In genomic region chr8:116989842-116990241, GRCm38 (mm10) we compare ENCODE assay signal across 23 mouse cellular contexts. TPM values are rescaled to one million over a fixed set of nuclear protein-coding genes. Genes with fewer than 3 reads are reported as not detected.
DNase-seq lines count a peak whose midpoint lies in the region; ATAC-seq and TF ChIP-seq lines count a peak whose summit lies in the region.
"Had no signal": no experiment of that assay in that cellular context is flagged by ENCODE, and none has a peak within 500 bp of the region (broad histone marks: within the 10 kb centered on the region; RNA-seq: fewer than 3 reads in every experiment).

No protein-coding gene starts in this region.

- no peaks in the 10 kb centered on the region for H3K9me3 ChIP-seq in midbrain, postnatal 0 days (ENCODE audit: low read length)
- no peaks in the 10 kb centered on the region for H3K9me3 ChIP-seq in midbrain, embryonic 16.5 days (replicated peaks; ENCODE audit: control insufficient read depth, low read length, poor library complexity, severe bottlenecking)
- H3K9me3 ChIP-seq: embryonic facial prominence, embryonic 13.5 days; lung, embryonic 15.5 days; midbrain, embryonic 13.5 days had no signal

- no peak overlapping the region for H3K27ac ChIP-seq in layer of hippocampus, adult 2 months
- H3K27ac ChIP-seq in midbrain, postnatal 0 days (ENCODE audit: low read depth, low read length), result no peak overlapping the region
- no peak overlapping the region for H3K27ac ChIP-seq in midbrain, embryonic 16.5 days (ENCODE audit: low read length)
- H3K27ac ChIP-seq: embryonic facial prominence, embryonic 13.5 days; lung, embryonic 15.5 days; midbrain, embryonic 13.5 days had no signal

- no peaks in the 10 kb centered on the region for H3K27me3 ChIP-seq in midbrain, postnatal 0 days (ENCODE audit: insufficient read depth, low read length)
- H3K27me3 ChIP-seq in midbrain, embryonic 16.5 days (ENCODE audit: control insufficient read depth, insufficient read depth, low read depth, low read length), result no peaks in the 10 kb centered on the region
- no peaks in the 10 kb centered on the region for H3K27me3 ChIP-seq in splenic B cell, adult 2 months (ENCODE audit: control insufficient read depth, insufficient read depth, low read length, poor library complexity, severe bottlenecking)
- H3K27me3 ChIP-seq: embryonic facial prominence, embryonic 13.5 days; lung, embryonic 15.5 days; midbrain, embryonic 13.5 days had no signal

- peaks cover 8% of the 10 kb centered on the region; the same call in 1 of the 2 replicates for H3K36me3 ChIP-seq in midbrain, postnatal 0 days (ENCODE audit: insufficient read depth, low read length)
- H3K36me3 ChIP-seq in midbrain, embryonic 16.5 days (ENCODE audit: control insufficient read depth, insufficient read depth, low read length), result no peaks in the 10 kb centered on the region
- no peaks in the 10 kb centered on the region for H3K36me3 ChIP-seq in splenic B cell, adult 2 months (ENCODE audit: control insufficient read depth, insufficient read depth, low read length, poor library complexity, severe bottlenecking)

- no peak overlapping the region for H3K4me3 ChIP-seq in layer of hippocampus, adult 2 months
- no peak overlapping the region for H3K4me3 ChIP-seq in midbrain, postnatal 0 days (ENCODE audit: low read depth, low read length)
- no peak overlapping the region for H3K4me3 ChIP-seq in midbrain, embryonic 16.5 days (ENCODE audit: low read depth, low read length)
- H3K4me3 ChIP-seq: embryonic facial prominence, embryonic 13.5 days; lung, embryonic 15.5 days; midbrain, embryonic 13.5 days had no signal

- ATAC-seq in midbrain, postnatal 0 days (ENCODE audit: low FRiP score), result no peak
- ATAC-seq in midbrain, embryonic 16.5 days, result no peak
- ATAC-seq: activated CD4-positive, CD25-positive, alpha-beta regulatory T cell, adult 4 months; forebrain, embryonic 16.5 days; midbrain, embryonic 13.5 days had no signal

- no peak overlapping the region for H3K9ac ChIP-seq in midbrain, postnatal 0 days (replicated peaks; ENCODE audit: low read length, poor library complexity, severe bottlenecking)
- no peak overlapping the region for H3K9ac ChIP-seq in midbrain, embryonic 16.5 days (ENCODE audit: low read depth, low read length)
- H3K9ac ChIP-seq: embryonic facial prominence, embryonic 13.5 days; lung, embryonic 15.5 days; midbrain, embryonic 13.5 days had no signal

- no peak overlapping the region for H3K4me2 ChIP-seq in midbrain, postnatal 0 days (ENCODE audit: low read depth, low read length, poor library complexity, severe bottlenecking)
- H3K4me2 ChIP-seq in midbrain, embryonic 16.5 days (ENCODE audit: low read length), result no peak overlapping the region
- H3K4me2 ChIP-seq: embryonic facial prominence, embryonic 13.5 days; lung, embryonic 15.5 days; midbrain, embryonic 13.5 days had no signal

- peak; percentile 59 for TF ChIP-seq CTCF in layer of hippocampus, adult 2 months (conservative IDR thresholded peaks at IDR 0.05)
- 0 out of 2 replicates have a peak, but pooled peaks have one; percentile 9 for TF ChIP-seq CTCF in midbrain, postnatal 0 days (IDR thresholded peaks at IDR 0.05)

- H3K4me1 ChIP-seq in midbrain, postnatal 0 days (ENCODE audit: insufficient read depth, low read length), result no peaks in the 10 kb centered on the region
- peaks cover 8% of the 10 kb centered on the region for H3K4me1 ChIP-seq in midbrain, embryonic 16.5 days (ENCODE audit: control insufficient read depth, insufficient read depth, low read length)

- DNase-seq in layer of hippocampus, adult 2 months (ENCODE audit: low spot score in 2 of 2), result no peak
- no peak for DNase-seq in layer of hippocampus, postnatal 25 days (ENCODE audit: extremely low spot score in 1 of 2, low spot score in 1 of 2)
- DNase-seq in midbrain, postnatal 0 days (ENCODE audit: low spot score), result no peak
- peak; percentile 11 for DNase-seq in NIH3T3 (ENCODE audit: low read depth)
- peak; percentile 22 for DNase-seq in splenic B cell, adult 2 months (ENCODE audit: low read depth, low spot score)
- DNase-seq in testis, postnatal 10 days (ENCODE audit: low spot score), result no peak
- no peak for DNase-seq in adrenal gland, adult 18-20 months (ENCODE audit: low spot score in 2 of 2)
- DNase-seq: adrenal gland, postnatal 14 days; cerebellum, adult 11 months; cerebellum, postnatal 10 days; gastrocnemius, postnatal 25 days; left cerebral cortex, postnatal 4 days; liver; right cerebral cortex, postnatal 4 days; thymus, adult 18-20 months; thymus, postnatal 4 days had no signal

- 100% methylated on average over 3 of the region's 3 CpGs for WGBS in midbrain, postnatal 0 days
- whole genome bisulfite sequencing in midbrain, embryonic 16.5 days, result 97% methylated on average over 3 of the region's 3 CpGs

RNA-seq across cellular contexts. Expression of gene Gcsh, which starts 3.5 kb away (rescaled TPM):
- 10 to 100 TPM; 39.9 to 42.9 TPM for total RNA-seq in layer of hippocampus, adult 2 months (2021)
- total RNA-seq in layer of hippocampus, postnatal 25 days (2021), result 10 to 100 TPM; 42.0 to 45.7 TPM
- total RNA-seq in midbrain, postnatal 0 days (2014; rRNA removed), result 46.5 and 53.8 TPM in 2 replicates
- polyA plus RNA-seq in midbrain, postnatal 0 days (2015; fragmentation: Nextera tagmentation; extraction: Ambion mirVana), result 93.9 and 106 TPM in 2 replicates
- polyA plus RNA-seq in midbrain, embryonic 16.5 days (2015; fragmentation: Nextera tagmentation; extraction: Ambion mirVana), result 74.3 and 80.2 TPM in 2 replicates
- total RNA-seq in adrenal gland, adult 18-20 months (2021), result 100 to 1,000 TPM; 140 to 168 TPM

RNA-seq across cellular contexts. Expression of gene 1700030J22Rik, which starts 11.1 kb away (rescaled TPM):
- total RNA-seq in layer of hippocampus, adult 2 months (2021), result 1 to 10 TPM; 6.9 to 7.5 TPM
- 1 to 10 TPM; 8.1 to 8.5 TPM for total RNA-seq in layer of hippocampus, postnatal 25 days (2021)
- total RNA-seq in midbrain, postnatal 0 days (2014; rRNA removed), result 6.1 and 11.0 TPM in 2 replicates
- polyA plus RNA-seq in midbrain, postnatal 0 days (2015; fragmentation: Nextera tagmentation; extraction: Ambion mirVana), result 7.8 and 8.4 TPM in 2 replicates
- 9.6 and 11.3 TPM in 2 replicates for polyA plus RNA-seq in midbrain, embryonic 16.5 days (2015; fragmentation: Nextera tagmentation; extraction: Ambion mirVana)
- total RNA-seq in adrenal gland, adult 18-20 months (2021), result 1 to 10 TPM; 1.4 to 1.5 TPM
- total RNA-seq: megakaryocyte progenitor cell, adult 5-6 weeks had no signal
- polyA plus RNA-seq: activated CD4-positive, CD25-positive, alpha-beta regulatory T cell, adult 4 months had no signal

RNA-seq across cellular contexts. Expression of gene Atmin, which starts 46.6 kb away (rescaled TPM):
- 10 to 100 TPM; 41.6 to 42.2 TPM for total RNA-seq in layer of hippocampus, adult 2 months (2021)
- 10 to 100 TPM; 37.0 to 42.9 TPM for total RNA-seq in layer of hippocampus, postnatal 25 days (2021)
- 45.3 and 47.1 TPM in 2 replicates for total RNA-seq in midbrain, postnatal 0 days (2014; rRNA removed)
- 20.1 and 22.7 TPM in 2 replicates for polyA plus RNA-seq in midbrain, postnatal 0 days (2015; fragmentation: Nextera tagmentation; extraction: Ambion mirVana)
- 20.4 and 20.8 TPM in 2 replicates for polyA plus RNA-seq in midbrain, embryonic 16.5 days (2015; fragmentation: Nextera tagmentation; extraction: Ambion mirVana)
- 10 to 100 TPM; 24.3 to 25.0 TPM for total RNA-seq in adrenal gland, adult 18-20 months (2021)

Comparison
In these comparisons a context has a peak if more than half of its experiments do, and no peak if none do; other contexts are left out.
1. DNase-seq: peak in NIH3T3 (single experiment) and splenic B cell, adult 2 months (single experiment); none in layer of hippocampus, adult 2 months (0 of 2), layer of hippocampus, postnatal 25 days (0 of 2), midbrain, postnatal 0 days (single experiment), testis, postnatal 10 days (single experiment) and adrenal gland, adult 18-20 months (0 of 2).